Mouse (Mus musculus) stomach, postnatal 0 days (tissue): Measurements from ENCODE around the gene Prx. TPM values are rescaled to one million over a fixed set of nuclear protein-coding genes. Genes with fewer than 3 reads are reported as not detected.

Source experiments
- ATAC-seq: fragments of 200-750 bp; cut with Nextera tagmentation; 2 replicates; pipeline ENCODE4 v1.8.0; 2017; ENCODE audit not compliant: low FRiP score, low TSS enrichment
- DNase-seq: peaks from one replicate; pipeline ENCODE4 v3.0.0-alpha.2; 2016; ENCODE audit warnings: low spot score
- H3K27ac ChIP-seq: fragments of 300-500 bp; sonication (generic); replicated peaks from 2 replicates; pipeline ENCODE4 v1.5.1; 2014; ENCODE audit warnings: mild to moderate bottlenecking, control low read depth
- H3K27me3 ChIP-seq: fragments of 300-500 bp; sonication (generic); 2 replicates; pipeline ENCODE4 v1.6.1; 2014; ENCODE audit warnings: low read length; ENCODE audit not compliant: control insufficient read depth, insufficient read depth
- H3K36me3 ChIP-seq: fragments of 300-500 bp; sonication (generic); 2 replicates; pipeline ENCODE4 v1.6.1; 2014; ENCODE audit warnings: low read length, mixed read lengths; ENCODE audit not compliant: control insufficient read depth, insufficient read depth
- H3K4me1 ChIP-seq: fragments of 300-500 bp; sonication (generic); replicated peaks from 2 replicates; pipeline ENCODE4 v1.6.1; 2014; ENCODE audit warnings: antibody characterized with exemption; ENCODE audit not compliant: control insufficient read depth, insufficient read depth
- H3K4me2 ChIP-seq: fragments of 300-500 bp; sonication (generic); replicated peaks from 2 replicates; pipeline ENCODE4 v1.6.1; 2014; ENCODE audit warnings: low read depth, mild to moderate bottlenecking, control low read depth, moderate library complexity
- H3K4me3 ChIP-seq: fragments of 300-500 bp; sonication (generic); 2 replicates; pipeline ENCODE4 v1.5.1; 2014; ENCODE audit warnings: low read depth, low read length, control low read depth
- H3K9ac ChIP-seq: fragments of 300-500 bp; sonication (generic); 2 replicates; pipeline ENCODE4 v1.6.1; 2014; ENCODE audit warnings: mild to moderate bottlenecking, low read length, control low read depth, mixed read lengths
- H3K9me3 ChIP-seq: fragments of 300-500 bp; sonication (generic); 2 replicates; pipeline ENCODE4 v1.6.1; 2016; ENCODE audit warnings: low read length; ENCODE audit not compliant: control insufficient read depth
- CTCF ChIP-seq: IDR thresholded peaks from 2 replicates; pipeline ENCODE4 v1.5.1; 2016; ENCODE audit warnings: antibody characterized with exemption, low read depth, mild to moderate bottlenecking, moderate library complexity
- EP300 ChIP-seq: optimal IDR thresholded peaks from 2 replicates; pipeline ENCODE3; 2016; ENCODE audit warnings: antibody characterized with exemption
- WGBS: fragments of 180-500 bp; shearing (Covaris S2); extraction: QIAGEN DNeasy Blood & Tissue Kit; methylation state at CpG from one replicate; pipeline ENCODE4 v1.1.7; 2014; 5-methylcytosine and 5-hydroxymethylcytosine counted together
- polyA plus RNA-seq: library from polyadenylated mRNA; unstranded; fragments of >200 nt; fragmentation: Nextera tagmentation; extraction: Ambion mirVana; gene quantifications from 2 replicates; pipeline ENCODE4 v1.2.1, GENCODE M21; 2015

Gene Prx
- polyA plus RNA-seq, 1 experiment from 2014 or later = 2.2 TPM

- DNase-seq (peak; percentile 100), ATAC-seq (peak; percentile 95)
- Histone ChIP-seq H3K9ac (peak overlapping the region; percentile 73), H3K4me3 (peak overlapping the region; percentile 49), H3K4me1 (peaks cover 5% of the 10 kb centered on the region), H3K27me3 (no peaks in the 10 kb centered on the region), H3K27ac (peak overlapping the region; percentile 97), H3K4me2 (peak overlapping the region; percentile 59), H3K9me3 (no peaks in the 10 kb centered on the region), H3K36me3 (no peaks in the 10 kb centered on the region)
- WGBS = under 1% methylated on average over 52 of the region's 54 CpGs
- peak; percentile 47 for TF ChIP-seq CTCF
- no peak for TF ChIP-seq EP300
These were observed 8.9 kb downstream of the Prx start for GRCm38 (mm10) chr7:27507711-27508647.

- TF ChIP-seq EP300 (no peak), CTCF (peak; percentile 86)
- no peak overlapping the region for H3K9ac ChIP-seq
- no peaks in the 10 kb centered on the region for H3K27me3 ChIP-seq
- H3K4me2 ChIP-seq = peak overlapping the region; percentile 59
- 18% methylated on average over 6 of the region's 6 CpGs for WGBS
- peak; percentile 74 for ATAC-seq
- DNase-seq = peak; percentile 60
- H3K4me1 ChIP-seq = peaks cover 5% of the 10 kb centered on the region
- no peaks in the 10 kb centered on the region for H3K36me3 ChIP-seq
- peak overlapping the region; percentile 49 for H3K4me3 ChIP-seq
- peak overlapping the region; percentile 91 for H3K27ac ChIP-seq
- H3K9me3 ChIP-seq = no peaks in the 10 kb centered on the region
These were observed 9.5 kb downstream of the Prx start for GRCm38 (mm10) chr7:27508648-27509005.

DNA sequence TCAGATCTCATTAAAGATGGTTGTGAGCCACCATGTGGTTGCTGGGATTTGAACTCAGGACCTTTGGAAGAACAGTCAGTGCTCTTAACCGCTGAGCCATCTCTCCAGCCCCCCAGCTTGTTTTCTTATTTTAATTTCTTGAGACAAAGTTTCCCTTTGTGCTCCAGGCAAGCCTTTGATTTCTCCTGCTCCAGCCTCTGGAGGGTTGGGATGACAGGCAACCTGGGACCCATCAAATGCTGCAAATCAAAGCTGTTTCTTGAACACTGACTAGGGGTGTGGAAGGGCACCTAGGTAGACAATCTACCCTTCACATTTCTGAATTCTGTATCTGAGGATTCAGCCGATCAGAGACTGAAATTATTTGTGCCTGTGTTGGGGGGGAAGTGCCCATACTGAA lies 11.7 kb downstream of the Prx start:
- Histone ChIP-seq H3K27me3 (no peaks in the 10 kb centered on the region), H3K4me3 (no peak overlapping the region), H3K9me3 (no peaks in the 10 kb centered on the region), H3K27ac (no peak overlapping the region), H3K9ac (no peak overlapping the region), H3K36me3 (no peaks in the 10 kb centered on the region), H3K4me2 (no peak overlapping the region), H3K4me1 (peaks cover 5% of the 10 kb centered on the region)
- WGBS = 82% methylated on average over 2 of the region's 2 CpGs
- no peak for DNase-seq
- TF ChIP-seq EP300 = no peak
- no peak for TF ChIP-seq CTCF
- ATAC-seq = no peak

DNA sequence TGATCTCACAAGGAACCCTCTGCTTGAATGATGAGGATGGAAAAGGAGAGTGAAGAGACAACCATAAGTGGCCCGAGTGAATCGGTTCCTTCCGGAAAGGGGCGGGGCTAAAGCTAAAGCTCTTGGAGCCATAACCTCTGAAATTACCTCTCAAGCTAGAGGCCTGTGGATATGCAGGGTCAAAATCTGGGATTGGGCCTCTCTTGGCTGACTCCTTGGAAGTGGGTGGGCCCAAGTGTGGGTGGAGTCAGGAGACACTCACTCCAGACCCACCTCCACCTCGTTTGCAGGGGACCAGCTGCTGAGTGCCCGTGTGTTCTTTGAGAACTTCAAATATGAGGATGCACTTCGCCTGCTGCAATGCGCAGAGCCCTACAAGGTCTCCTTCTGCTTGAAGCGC lies 15.8 kb downstream of the Prx start:
- H3K9me3 ChIP-seq = no peaks in the 10 kb centered on the region
- H3K4me3 ChIP-seq = no peak overlapping the region
- no peak for TF ChIP-seq EP300
- TF ChIP-seq CTCF = no peak
- H3K4me2 ChIP-seq = no peak overlapping the region
- 74% methylated on average over 9 of the region's 9 CpGs for WGBS
- H3K9ac ChIP-seq = no peak overlapping the region
- H3K4me1 ChIP-seq = no peaks in the 10 kb centered on the region
- H3K36me3 ChIP-seq = 0 out of 2 replicates have a peak, but pooled peaks cover 3% of the 10 kb centered on the region
- ATAC-seq (peak; percentile 33), DNase-seq (no peak)
- H3K27me3 ChIP-seq = no peaks in the 10 kb centered on the region
- no peak overlapping the region for H3K27ac ChIP-seq

GRCm38 (mm10) chr7:27518314-27518713 lies 19.2 kb downstream of the Prx start:
- 82% methylated on average over 9 of the region's 9 CpGs for WGBS

DNA sequence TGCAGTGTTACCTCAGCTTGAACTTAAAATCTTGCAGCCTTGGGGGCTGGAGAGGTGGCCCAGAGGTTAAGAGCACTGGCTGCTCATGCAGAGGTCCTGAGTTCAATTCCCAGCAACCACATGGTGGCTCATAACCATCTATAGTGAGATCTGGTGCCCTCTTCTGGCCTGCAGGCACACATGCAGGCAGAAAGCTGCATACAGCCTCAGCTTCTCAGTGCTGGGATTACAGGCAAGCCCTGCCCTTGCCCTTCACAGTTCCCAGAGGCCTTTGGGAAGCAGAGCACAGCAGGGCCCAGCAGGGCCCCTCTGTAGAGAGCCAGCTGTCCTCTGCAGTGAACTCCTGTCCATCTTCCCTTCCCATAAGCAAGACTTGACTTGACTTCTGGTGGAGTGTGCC lies 21.0 kb downstream of the Prx start:
- Histone ChIP-seq H3K4me1 (no peaks in the 10 kb centered on the region), H3K27me3 (no peaks in the 10 kb centered on the region), H3K4me3 (no peak overlapping the region), H3K9ac (no peak overlapping the region), H3K9me3 (no peaks in the 10 kb centered on the region), H3K36me3 (0 out of 2 replicates have a peak, but pooled peaks cover 3% of the 10 kb centered on the region), H3K27ac (peak overlapping the region; percentile 40; the same call in 1 of the 2 replicates), H3K4me2 (no peak overlapping the region)
- DNase-seq (no peak), ATAC-seq (no peak)
- TF ChIP-seq CTCF = peak; percentile 37
- no peak for TF ChIP-seq EP300

More at GRCm38 (mm10) chr7:27518314-27518713, 19.2 kb downstream of the Prx start:
- DNase-seq (no peak), ATAC-seq (no peak)
- no peak overlapping the region for H3K9ac ChIP-seq
- H3K27ac ChIP-seq = no peak overlapping the region
- no peak overlapping the region for H3K4me2 ChIP-seq
- TF ChIP-seq EP300 (no peak), CTCF (no peak)
- H3K9me3 ChIP-seq = no peaks in the 10 kb centered on the region
- no peaks in the 10 kb centered on the region for H3K4me1 ChIP-seq
- no peak overlapping the region for H3K4me3 ChIP-seq
- no peaks in the 10 kb centered on the region for H3K27me3 ChIP-seq
- 0 out of 2 replicates have a peak, but pooled peaks cover 3% of the 10 kb centered on the region for H3K36me3 ChIP-seq
